Mouse (Mus musculus) urinary bladder, adult 18-20 months (tissue): ENCODE measurements around the gene Tdp1.

Source experiments
- DNase-seq, 2 experiments: peaks; one replicate each; pipeline ENCODE4 v3.0.0; 2022; ENCODE audit warnings: low spot score in 2 of 2, mixed read lengths in 2 of 2

Gene Tdp1

GRCm38 (mm10) chr12:100000381-100000780 is 116.1 kb downstream of the Tdp1 start:
- DNase-seq = no peak

- no peak for DNase-seq
Measured at GRCm38 (mm10) chr12:100001246-100001645, 116.9 kb downstream of the Tdp1 start.

- DNase-seq = no peak
Measured at GRCm38 (mm10) chr12:100001910-100002309, 117.6 kb downstream of the Tdp1 start.

GRCm38 (mm10) chr12:100002914-100003587 is 118.7 kb downstream of the Tdp1 start:
- DNase-seq = no peak
